Mouse (Mus musculus): ENCODE results near the gene Gm28434.

- TF ChIP-seq CTCF (IDR thresholded peaks at IDR 0.05; ENCODE audit: control insufficient read depth, insufficient read depth, insufficient read length) (no peak), MYOG (IDR thresholded peaks at IDR 0.05; ENCODE audit: control insufficient read depth, extremely low read depth, insufficient read length) (no peak), MYOD1 (IDR thresholded peaks at IDR 0.05; ENCODE audit: control insufficient read depth, insufficient read length, low read depth) (no peak), FOSL1 (IDR thresholded peaks at IDR 0.05; ENCODE audit: insufficient read depth, low read length, poor library complexity, severe bottlenecking) (no peak)
Observed at GRCm38 (mm10) chr5:87940752-87941151, 28.6 kb upstream of the Gm28434 start.
